Mouse (Mus musculus): ENCODE measurements around the gene Enpp1.

The Enpp1 gene

DNA sequence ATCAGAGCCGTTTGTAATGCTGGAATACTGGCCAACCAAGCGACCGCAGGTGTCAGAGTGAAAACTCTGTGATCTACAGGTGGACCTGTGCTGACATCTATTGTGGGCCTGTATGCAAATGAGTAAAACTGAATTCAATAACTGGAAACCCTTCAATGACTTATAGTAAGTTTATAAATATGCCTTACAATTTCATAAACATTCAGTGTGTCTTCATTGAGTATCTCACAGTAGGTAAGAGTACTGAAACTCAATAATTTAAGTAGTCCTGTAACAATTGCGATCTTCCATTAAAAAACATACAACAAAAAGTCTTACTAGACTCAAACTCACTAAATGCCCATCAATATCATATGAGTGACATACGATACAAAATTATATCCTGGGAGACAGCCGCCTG lies 1.6 kb downstream of the Enpp1 start:
- DNase-seq: no peak

DNA sequence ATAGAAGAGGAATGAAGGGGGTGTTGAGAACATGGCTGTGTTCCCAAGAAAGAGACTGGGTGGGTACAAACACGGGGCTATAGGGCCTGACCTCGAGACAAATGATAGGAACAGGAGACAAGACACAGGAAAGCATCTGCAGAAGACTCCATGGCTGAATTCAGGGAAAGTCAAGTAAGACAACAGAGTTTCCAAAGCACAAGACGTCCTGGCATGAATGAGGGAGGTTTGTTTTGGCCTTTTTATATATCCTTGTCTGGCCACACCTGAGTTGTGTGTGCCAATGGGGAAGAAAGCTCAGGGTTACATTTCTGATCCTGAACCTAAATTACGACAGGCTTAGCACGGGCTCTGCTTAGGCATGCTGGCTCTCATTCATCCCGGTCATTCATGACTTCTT lies 4.2 kb downstream of the Enpp1 start:
- no peak for DNase-seq

DNA sequence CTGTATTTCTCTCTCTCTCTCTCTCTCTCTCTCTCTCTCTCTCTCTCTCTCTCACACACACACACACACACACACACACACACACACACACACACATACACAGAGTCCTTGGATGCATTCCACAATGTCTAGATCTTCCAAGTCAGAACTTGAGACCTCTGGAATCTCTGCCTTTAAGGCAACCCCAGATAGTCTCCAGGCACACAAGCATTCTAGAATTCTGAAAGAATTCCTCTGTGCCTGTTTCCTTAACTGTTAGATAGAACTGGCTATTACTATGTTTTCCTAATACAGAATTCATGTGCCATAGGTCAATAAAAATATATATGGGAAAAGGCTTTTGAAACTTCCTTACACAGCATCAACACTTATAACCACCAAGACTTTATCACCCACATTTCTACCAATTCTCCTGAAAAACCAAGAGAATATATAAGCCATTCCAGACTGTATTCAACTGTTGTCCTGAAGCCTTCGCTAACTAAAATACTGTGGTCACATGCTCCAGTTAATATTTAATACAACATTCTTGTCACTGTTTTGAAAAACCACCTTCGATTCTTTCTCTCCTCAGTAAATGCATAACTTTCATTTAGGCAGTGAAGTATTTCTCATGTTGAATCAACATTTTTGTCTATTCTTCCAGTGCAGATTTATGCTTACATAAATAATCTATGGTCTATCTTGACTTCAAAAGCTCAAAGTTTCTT lies 5.4 kb downstream of the Enpp1 start:
- peak in 1 of 2 experiments; percentile 50 for DNase-seq

DNA sequence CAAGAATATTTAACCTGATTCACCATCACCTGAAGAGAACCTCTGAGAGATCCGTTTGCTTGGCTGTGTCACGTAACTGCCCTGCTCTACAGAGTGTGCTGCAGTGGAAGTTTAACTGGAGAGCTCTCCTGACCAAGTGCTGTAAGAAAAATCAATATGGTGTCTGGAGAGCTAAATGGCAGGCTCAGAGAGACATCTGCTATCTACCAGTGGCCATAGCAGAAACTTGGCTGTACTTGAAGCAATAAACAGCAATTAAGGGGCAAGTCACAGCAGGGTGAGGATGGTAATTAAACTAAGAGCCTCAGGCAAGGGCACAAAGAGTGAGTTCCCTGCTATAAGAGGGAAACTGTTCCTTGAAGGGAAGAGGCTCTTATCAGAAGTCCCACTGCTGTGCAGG lies 9.3 kb downstream of the Enpp1 start:
- DNase-seq: no peak

DNA sequence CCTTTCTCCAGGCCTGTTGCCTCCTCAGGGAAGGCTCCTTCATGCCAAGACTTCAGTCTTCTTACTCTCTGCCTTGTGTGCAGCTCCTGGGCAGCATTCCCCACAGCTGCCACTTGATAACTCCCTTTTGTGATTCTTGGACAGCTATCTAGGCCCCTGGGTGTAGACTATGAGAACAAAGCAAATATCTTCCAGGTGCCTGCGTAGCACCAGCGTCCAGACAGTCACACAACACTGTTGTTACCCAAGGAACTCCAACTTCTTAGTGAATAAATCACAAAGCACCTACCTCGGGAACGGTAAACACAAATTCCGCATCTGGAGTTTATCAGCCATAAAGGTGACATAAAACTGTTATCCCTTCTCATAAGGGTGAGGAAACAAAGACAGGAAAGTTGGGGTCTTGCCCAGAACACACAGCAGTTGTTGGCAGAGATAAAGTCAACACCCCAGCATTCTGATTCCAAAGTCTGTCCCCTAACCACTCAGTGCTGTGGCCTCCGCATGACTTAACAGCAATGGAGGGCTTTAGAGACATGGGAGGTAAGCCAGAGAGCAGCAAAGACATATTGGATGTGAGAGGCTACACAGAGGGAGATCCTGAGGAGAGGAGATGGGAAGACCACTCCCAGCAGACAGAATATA lies 13.7 kb downstream of the Enpp1 start:
- DNase-seq: no peak

DNA sequence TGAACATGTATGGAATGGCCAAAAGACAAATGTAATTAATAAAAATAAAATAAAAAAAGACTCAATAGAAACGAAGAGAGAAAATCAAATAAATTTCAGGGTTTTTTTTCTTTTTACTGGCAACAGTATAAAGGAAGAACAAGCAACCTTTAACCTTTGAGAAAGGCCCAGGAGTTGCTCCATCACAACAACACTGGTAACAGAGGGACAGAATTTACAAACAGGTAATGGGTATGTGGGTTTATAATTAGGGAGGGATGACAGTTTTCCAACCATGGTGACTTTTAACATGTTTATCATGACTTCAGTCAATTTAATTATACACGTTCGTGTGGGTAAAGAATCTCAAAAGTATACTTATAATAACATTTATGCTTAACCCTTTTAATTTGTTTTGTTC lies 15.2 kb downstream of the Enpp1 start:
- DNase-seq: no peak

DNA sequence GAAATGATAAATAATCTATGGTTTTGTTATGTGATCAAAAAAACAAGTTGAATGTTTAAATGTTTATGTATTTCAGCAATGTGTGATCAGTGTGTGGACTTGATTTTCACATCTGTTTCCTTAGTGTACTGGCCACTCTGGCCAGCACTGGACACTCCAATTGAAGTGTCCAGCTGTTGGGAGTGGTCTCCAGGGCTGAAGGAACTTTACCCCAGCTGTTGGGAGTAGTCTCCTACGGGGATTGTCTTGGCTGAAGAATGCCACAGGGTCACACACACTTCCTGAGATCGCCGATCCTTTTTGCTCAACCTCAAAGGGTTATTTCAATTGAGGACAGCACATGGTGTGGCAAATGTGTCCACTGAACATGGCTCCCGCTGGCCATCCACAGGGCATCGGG lies 16.2 kb downstream of the Enpp1 start:
- no peak for DNase-seq

DNA sequence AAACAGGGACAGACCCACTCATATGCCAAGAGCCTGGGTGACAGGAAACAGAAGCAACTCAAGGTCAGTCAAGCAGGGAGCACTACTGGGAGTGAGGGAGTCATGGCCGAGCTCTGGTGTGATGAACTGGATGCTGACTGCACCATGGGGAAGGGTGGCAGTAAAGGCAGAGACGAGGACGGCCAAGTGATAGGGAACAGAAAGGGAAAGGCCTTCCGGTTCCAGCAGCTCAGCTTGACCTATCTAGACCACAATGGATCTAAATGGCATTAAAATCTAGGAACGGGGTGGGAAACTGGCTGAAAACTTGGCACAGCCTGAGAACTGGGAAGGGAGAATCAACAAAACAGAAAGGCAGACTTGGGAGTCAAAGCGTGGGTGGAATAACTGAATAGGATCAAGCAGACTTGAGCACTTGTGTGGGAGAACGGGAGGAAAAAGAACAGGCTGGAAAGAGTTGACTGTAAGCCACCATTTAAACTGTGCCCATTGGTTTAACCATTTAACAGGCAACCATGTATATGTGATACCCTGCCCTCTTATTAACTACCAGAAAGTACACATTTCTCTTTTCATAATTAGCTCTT lies 29.3 kb downstream of the Enpp1 start:
- peak in 1 of 2 experiments; percentile 19 for DNase-seq

DNA sequence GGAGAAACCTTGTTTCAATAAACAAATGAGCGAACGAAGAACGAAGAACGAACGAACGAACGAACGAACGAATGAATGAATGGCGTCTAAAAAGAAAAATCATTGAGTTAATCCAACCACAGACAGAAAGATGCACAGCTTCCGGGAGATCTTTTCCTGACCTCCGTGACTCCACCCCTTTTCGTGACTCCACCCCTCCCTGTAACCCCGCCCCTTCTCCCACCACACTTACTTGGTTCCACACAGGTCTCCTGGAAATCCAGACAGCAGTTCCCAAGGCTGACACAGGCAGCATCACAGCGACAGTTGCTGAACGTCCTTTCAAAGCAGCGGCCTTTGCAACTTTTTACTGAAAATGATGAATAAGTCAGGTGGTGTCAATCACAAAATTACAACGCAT lies 34.3 kb downstream of the Enpp1 start:
- DNase-seq: no peak

DNA sequence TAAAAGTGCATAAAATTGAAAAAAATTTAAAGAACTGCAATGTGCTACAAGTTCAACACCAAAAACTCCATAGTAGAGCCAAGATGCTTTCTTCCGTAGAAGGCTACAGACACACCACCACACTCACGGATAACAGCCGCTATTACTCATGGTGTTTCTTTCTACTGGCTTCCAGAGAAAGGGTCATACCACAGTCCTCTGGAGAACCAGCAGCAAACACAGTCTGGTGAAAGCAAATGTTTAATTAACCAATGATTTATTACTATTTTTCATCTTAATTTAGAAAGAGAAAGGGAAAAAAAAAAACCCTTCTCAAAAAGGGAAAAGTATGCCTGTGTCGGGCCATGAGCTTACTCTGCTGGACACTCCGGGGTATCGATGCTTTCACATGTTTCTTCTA lies 37.7 kb downstream of the Enpp1 start:
- DNase-seq: peak in 1 of 2 experiments; percentile 39

DNA sequence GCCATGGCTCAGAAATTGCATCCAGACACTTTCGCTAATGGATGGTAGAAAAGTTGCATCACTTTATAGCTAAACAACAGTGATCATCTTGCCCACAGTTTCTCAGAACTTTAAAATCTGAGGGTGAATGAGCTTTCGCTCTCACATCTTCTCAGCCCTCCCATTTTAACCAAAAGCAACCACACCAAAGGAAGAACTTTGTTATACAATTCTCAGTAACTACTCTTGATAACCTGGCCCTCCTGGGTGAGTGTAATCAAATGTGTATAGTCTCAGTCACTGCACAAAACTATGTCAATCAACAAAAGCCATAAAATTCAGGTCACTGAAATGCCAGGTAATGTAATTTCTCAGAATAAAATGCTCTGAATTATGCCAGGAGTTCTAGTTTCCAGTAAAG lies 39.0 kb downstream of the Enpp1 start:
- DNase-seq: no peak

DNA sequence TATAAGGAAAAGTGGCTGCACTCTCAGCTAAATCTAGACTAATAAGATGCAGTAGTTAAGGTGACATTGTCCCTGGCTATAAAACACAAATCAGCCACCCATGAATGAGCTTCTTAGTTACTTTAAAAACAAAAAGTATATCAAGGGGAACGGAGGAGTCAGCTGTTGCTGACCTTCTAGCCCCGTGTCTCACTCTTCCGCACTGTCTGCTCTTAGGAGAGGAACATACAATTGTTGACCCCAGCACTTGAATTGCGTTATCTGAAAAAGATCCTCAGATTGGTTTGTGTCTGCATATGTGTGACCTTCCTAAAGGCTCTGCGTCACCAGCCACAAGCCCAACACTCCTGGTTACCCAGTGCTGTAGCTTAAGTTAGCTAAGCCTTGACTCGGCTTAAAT lies 41.4 kb downstream of the Enpp1 start:
- no peak for DNase-seq

DNA sequence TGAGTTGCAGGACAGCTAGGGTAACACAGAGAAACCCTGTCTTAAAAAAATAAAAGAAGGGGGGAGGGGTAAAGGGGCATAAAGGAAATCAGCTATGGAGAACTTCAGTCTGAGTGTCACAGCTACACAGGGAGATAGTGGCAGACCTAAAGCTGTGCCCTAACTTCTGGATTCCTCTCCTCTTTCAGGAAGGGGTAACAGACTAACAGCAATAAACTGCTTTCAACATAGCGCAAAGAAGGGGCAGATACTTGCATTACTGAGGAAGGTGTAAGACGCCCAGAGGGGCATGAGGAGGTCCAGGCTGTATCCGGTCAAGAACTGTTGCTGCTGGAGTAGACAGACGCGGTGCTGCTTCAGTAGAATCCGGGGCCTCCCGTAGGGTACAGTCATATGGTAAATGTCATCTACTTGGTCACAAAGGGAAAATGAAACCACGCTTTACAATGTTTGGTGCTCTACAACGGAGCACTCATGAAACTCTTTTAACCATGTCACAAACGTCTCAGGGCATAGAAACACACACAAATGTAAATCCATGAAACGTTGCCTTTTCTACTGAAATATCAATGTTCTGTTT lies 60.9 kb downstream of the Enpp1 start:
- no peak for DNase-seq

DNA sequence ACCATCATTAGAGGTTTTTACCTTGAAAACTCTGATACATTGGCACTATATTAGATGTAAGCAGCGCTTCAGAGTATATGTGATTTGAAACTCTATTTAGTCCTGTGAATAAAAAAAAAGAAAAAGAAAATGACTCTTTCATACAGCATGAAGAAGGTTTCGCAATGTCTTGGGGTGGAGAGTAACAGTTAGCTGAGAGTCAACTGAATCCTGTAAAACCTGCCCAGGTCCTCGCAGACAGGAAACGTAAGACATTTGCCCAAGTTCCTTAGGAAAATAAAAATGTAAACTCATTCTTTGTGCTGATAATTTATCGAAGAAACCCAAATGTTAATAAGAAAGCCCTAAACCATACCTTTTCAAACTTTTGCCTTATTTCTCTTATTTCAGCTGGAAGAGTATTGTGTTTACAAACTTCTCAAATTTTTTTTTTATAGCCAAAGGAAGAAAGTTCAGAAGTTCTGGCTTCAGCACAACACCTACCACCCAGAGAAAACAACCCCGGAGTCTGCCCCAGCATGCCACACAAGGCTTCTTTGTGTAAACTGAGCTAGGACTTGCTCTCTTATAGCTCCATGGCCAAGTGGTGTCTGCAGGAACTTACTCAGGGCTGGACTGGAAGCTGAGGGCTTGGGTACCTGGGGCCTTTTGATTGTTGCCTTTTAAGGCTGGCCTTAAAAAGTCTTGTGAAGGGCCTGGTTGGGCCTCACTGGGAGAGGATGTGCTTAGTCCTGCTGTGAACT lies 63.8 kb downstream of the Enpp1 start:
- DNase-seq: no peak

DNA sequence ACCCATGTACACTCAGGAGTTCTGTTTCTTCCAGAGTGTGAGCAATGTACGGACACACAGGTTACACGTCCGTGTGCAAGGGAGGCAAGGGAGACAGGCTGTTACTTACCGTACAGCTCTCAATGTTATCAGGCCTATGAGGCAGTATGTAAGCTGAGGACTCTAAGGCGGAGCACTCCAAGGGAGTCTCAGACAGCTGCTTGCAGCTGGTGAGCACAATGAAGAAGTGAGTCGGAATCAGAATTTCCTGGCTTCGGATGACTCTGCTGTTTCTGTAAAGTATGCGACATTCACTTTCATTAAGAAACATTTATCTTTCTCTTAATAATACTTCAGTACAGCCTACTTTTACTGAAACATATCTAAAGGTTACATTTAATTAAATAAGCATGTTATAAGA lies 66.8 kb downstream of the Enpp1 start:
- DNase-seq: no peak

DNA sequence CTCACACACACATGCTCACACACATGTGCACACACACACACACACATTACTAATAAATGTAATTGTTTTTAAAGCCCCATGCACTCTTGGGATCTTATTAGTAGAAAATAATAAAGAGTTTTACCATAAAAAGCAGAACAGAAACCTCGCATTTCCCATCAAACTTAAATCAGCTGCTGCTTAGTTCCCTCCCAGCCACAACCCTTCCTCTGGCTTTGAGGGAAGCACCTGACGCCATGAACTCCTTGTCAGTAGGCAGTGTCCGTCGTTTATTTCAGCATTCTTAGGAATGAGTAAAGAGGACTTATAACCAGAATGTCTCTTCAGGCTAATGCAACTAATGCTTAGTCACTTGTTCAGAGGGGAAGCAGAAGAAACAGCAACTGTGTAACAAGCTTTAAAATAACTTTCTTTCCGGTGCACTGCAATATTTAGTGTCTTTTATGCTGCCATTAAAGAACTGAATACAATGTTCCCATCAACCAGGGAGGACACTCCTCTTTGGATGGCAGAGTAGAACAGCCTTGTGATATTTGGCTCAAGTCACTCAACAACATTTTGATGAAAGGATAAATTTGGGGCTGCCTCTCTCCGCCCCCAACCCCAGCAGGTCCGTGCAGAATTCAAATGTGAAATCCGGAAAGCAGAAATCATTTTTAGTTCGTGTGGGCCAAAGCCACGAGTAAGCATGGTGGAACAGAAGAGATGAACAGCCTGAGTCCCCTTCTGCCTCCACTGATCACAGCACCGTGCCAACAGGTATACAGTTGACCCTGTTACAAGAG lies 69.0 kb downstream of the Enpp1 start:
- DNase-seq: no peak

DNA sequence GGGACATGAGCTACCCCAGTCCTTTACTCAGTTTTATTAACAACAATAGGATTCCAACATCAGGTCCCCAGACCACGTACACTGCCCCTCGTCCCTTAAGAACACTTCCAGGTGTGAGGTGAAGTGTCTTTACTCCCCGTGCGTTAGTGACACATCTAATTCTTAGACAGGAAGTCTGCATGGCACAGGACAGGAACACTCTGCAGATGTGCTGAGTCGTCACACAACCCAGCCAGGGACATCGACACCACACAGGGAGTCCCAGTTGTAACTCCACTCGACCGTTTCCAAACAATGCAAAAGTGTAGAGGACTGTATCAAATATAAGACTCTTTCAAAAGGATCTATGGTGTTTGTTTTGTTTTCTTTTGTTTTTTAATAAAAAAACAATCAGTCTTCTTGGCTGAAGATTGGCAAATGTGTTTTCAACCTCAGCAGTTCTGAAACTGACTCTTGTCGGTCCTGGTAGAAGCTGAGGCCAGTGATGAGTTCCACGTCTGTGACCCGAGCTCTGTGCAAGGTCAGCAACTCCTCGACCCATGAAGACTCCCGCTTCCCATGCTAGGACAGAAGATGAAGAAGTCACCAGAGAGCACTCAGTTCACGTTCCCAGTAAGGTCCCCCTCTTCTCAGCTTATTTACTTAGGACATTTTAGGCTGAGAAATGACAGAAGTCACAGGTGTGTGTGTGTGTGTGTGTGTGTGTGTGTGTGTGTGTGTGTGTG lies 70.4 kb downstream of the Enpp1 start:
- no peak for DNase-seq

DNA sequence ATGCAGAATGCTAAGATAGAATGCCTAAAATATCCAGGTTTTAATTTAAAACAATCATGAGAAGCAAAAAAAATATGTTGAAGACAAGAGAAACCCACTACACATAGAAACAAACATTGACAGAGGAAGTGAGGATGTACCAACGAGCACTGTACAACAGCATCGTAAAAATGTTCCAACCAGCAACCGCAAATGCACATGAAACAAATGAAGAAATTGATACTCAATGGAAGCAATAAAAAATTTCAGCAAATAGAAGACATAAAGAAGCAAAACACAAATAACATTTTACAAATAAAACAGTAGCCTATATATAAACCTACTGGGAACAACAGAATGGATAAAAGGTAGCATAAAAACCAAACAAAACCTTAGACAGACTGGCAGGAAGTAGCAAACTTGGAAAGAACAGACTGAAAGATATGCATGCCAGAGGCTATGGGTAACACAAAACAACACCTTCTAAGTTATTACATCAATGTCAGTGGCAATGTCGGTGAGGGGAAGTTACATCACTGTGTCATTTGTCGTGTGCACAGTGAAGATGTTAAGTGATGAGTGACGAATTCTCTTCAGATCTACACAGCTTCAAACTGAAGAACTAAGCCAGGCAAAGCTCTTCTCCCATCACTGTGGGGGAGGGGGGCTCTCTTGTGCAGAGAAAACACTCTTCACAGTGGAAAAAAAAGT lies 71.6 kb downstream of the Enpp1 start:
- no peak for DNase-seq

DNA sequence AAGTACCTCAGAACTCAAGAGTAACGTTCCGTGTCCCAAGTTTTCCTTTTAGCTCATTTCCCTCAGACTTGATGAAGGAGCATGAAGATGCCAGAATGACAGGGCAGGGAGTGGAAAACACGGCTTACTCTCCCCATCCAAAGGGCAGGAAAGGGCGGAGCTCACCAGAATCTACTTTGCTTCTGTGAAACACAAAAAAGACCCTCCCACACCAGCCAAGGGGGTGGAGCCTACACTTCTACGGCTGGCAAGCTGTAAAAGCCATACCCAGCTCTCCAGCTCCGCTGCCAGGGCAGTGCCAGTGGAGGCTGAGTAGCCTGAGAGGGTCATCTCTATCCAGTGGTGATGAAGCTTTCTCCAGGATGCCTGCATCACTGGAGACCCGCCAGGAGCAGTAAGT lies 72.4 kb downstream of the Enpp1 start:
- no peak for DNase-seq

DNA sequence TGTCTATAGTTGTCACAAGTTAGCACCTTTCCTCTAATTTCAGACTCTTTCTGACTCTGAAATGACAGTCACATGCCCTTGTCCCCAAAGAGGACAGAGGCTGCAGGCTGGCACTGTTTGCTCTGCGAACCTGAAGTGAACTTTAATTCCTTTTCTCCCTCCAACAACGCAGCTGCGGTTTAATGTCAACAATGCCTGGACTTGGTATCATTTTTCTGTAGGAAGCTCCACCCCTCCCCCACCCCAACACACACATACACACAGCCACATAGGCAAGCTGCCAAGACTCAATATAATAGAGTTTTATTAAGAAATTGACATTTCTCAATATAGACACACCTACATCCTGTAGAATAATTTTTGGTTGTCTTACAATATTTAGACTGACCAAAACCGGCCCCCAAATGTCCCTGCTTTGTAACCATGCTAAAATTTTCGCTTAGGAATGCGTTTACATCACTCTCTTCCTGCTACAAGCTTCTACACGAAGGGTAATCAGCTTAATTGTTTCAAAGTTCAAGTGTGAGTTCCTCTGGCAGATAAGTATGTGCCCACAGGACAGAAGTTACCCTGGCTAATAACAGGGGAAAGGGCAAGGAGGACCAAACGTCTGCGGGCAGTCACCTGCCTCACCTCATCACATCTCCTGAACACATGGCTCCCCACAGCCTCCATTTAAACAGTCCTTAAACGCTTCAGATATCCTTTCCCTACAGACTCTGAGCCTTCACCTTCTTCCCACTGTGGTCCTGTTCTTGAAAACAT lies 73.5 kb downstream of the Enpp1 start:
- DNase-seq: peak in 1 of 2 experiments; percentile 27

All from kidney, postnatal 36 days (tissue).